Mouse (Mus musculus) CH12.LX (cell line): ENCODE measurements around the gene Ddx23. TPM values are rescaled to one million over a fixed set of nuclear protein-coding genes. Genes with fewer than 3 reads are reported as not detected.
A peak's percentile ranks its signal among the peaks of the same experiment; 100 is the strongest.

ENCODE experiments used
- DNase-seq: peaks from one replicate; pipeline ENCODE4 v3.0.0-alpha.2; 2013; ENCODE audit errors: extremely low read depth
- H3K27ac ChIP-seq: 2 replicates; pipeline ENCODE4 v1.5.1; 2012; ENCODE audit warnings: low read depth, mild to moderate bottlenecking, control low read depth, moderate library complexity; ENCODE audit not compliant: insufficient read depth
- H3K27me3 ChIP-seq: replicated peaks from 2 replicates; pipeline ENCODE3; 2012; ENCODE audit warnings: inconsistent platforms
- H3K36me3 ChIP-seq, 2 experiments: replicated peaks in 1 of 2; 2 replicates each; pipeline versions ENCODE3 to v1.6.1; 2012; ENCODE audit warnings: inconsistent platforms in 1 of 2, low read length in 1 of 2, mild to moderate bottlenecking in 1 of 2, mixed read lengths in 1 of 2, moderate library complexity in 1 of 2; ENCODE audit not compliant: control insufficient read depth in 1 of 2, insufficient read depth in 1 of 2
- H3K4me1 ChIP-seq, 2 experiments: 2 replicates each; pipeline ENCODE4 v1.6.1; 2012; ENCODE audit warnings: inconsistent platforms in 1 of 2, moderate library complexity in 1 of 2; ENCODE audit not compliant: insufficient read depth in 2 of 2, control insufficient read depth in 1 of 2
- H3K4me2 ChIP-seq: 2 replicates; pipeline ENCODE4 v1.6.1; 2012; ENCODE audit warnings: low read depth, mild to moderate bottlenecking, control low read depth; ENCODE audit not compliant: poor library complexity, insufficient read depth, severe bottlenecking
- H3K4me3 ChIP-seq, 3 experiments: fragments of 150-350 bp in 1 of 3; sonication (generic) in 1 of 3; replicated peaks in 1 of 3; 2 replicates each; pipeline versions ENCODE3 to v1.5.1; 2011 to 2012; ENCODE audit warnings: low read depth in 2 of 3, low read length in 2 of 3, mild to moderate bottlenecking in 2 of 3, moderate library complexity in 2 of 3, control low read depth in 1 of 3, improper control_type of control experiment in 1 of 3, inconsistent platforms in 1 of 3, mixed read lengths in 1 of 3; ENCODE audit not compliant: poor library complexity in 1 of 3
- H3K79me2 ChIP-seq: replicated peaks from 2 replicates; pipeline ENCODE4 v1.6.1; 2012; ENCODE audit warnings: mild to moderate bottlenecking, moderate library complexity; ENCODE audit not compliant: control insufficient read depth, poor library complexity, insufficient read depth, severe bottlenecking; ENCODE audit errors: extremely low read depth
- H3K9ac ChIP-seq: 2 replicates; pipeline ENCODE4 v1.6.1; 2012; ENCODE audit warnings: low read depth, mild to moderate bottlenecking, control low read depth, moderate library complexity; ENCODE audit not compliant: insufficient read depth
- H3K9me3 ChIP-seq: replicated peaks from 2 replicates; pipeline ENCODE3; 2012; ENCODE audit warnings: low read length, inconsistent platforms, mixed read lengths
- CHD2 ChIP-seq: IDR thresholded peaks from 2 replicates; pipeline ENCODE4 v1.6.1; 2011; ENCODE audit warnings: low read length, improper control_type of control experiment
- CTCF ChIP-seq, 2 experiments: IDR thresholded peaks in 1 of 2; conservative IDR thresholded peaks in 1 of 2; 2 replicates each; pipeline ENCODE4 v1.5.1; 2011 to 2012; ENCODE audit warnings: low read depth in 2 of 2, low read length in 2 of 2, improper control_type of control experiment in 1 of 2, inconsistent platforms in 1 of 2, mild to moderate bottlenecking in 1 of 2, moderate library complexity in 1 of 2
- EP300 ChIP-seq: IDR thresholded peaks from 2 replicates; pipeline ENCODE4 v1.6.1; 2011; ENCODE audit warnings: low read length, improper control_type of control experiment
- GABPA ChIP-seq: IDR thresholded peaks from 2 replicates; pipeline ENCODE4 v1.6.1; 2012; ENCODE audit warnings: low read depth, low read length, improper control_type of control experiment, inconsistent platforms; ENCODE audit not compliant: insufficient replicate concordance
- IRF4 ChIP-seq: IDR thresholded peaks from 2 replicates; pipeline ENCODE4 v1.6.1; 2014; ENCODE audit warnings: low read depth, mild to moderate bottlenecking, inconsistent platforms, low read length, improper control_type of control experiment
- JUND ChIP-seq: conservative IDR thresholded peaks from 2 replicates; pipeline ENCODE4 v1.6.1; 2011; ENCODE audit warnings: low read depth, low read length, improper control_type of control experiment
- KAT2A ChIP-seq: IDR thresholded peaks from 2 replicates; pipeline ENCODE4 v1.6.1; 2012; ENCODE audit warnings: low read length, improper control_type of control experiment, inconsistent platforms; ENCODE audit not compliant: insufficient replicate concordance
- MAFK ChIP-seq: IDR thresholded peaks from 2 replicates; pipeline ENCODE4 v1.6.1; 2011; ENCODE audit warnings: low read length, improper control_type of control experiment; ENCODE audit not compliant: insufficient replicate concordance
- MAZ ChIP-seq: IDR thresholded peaks from 2 replicates; pipeline ENCODE4 v1.6.1; 2012; ENCODE audit warnings: low read depth, mild to moderate bottlenecking, inconsistent platforms, low read length, improper control_type of control experiment, moderate library complexity
- MEF2A ChIP-seq: IDR thresholded peaks from 2 replicates; pipeline ENCODE4 v1.6.1; 2014; ENCODE audit warnings: low read depth, mild to moderate bottlenecking, inconsistent platforms, low read length, improper control_type of control experiment, borderline replicate concordance
- MYC ChIP-seq: IDR thresholded peaks from 2 replicates; pipeline ENCODE4 v1.6.1; 2011; ENCODE audit warnings: low read depth, mild to moderate bottlenecking, improper control_type of control experiment, low read length
- PAX5 ChIP-seq: IDR thresholded peaks from 2 replicates; pipeline ENCODE4 v1.6.1; 2012; ENCODE audit warnings: low read length, inconsistent platforms, mixed read lengths
- POLR2AphosphoS2 ChIP-seq: IDR thresholded peaks from 2 replicates; pipeline ENCODE4 v1.6.1; 2011; ENCODE audit warnings: low read depth, low read length, improper control_type of control experiment
- RAD21 ChIP-seq: IDR thresholded peaks from 2 replicates; pipeline ENCODE4 v1.6.1; 2011; ENCODE audit warnings: low read depth, mild to moderate bottlenecking, low read length, improper control_type of control experiment, moderate library complexity
- RCOR1 ChIP-seq: conservative IDR thresholded peaks from 2 replicates; pipeline ENCODE4 v1.6.1; 2012; ENCODE audit warnings: low read depth, mild to moderate bottlenecking, inconsistent platforms, low read length, improper control_type of control experiment
- SIN3A ChIP-seq: IDR thresholded peaks from 2 replicates; pipeline ENCODE4 v1.6.1; 2012; ENCODE audit warnings: low read length, improper control_type of control experiment, inconsistent platforms
- SMC3 ChIP-seq: IDR thresholded peaks from 2 replicates; pipeline ENCODE4 v1.6.1; 2011; ENCODE audit warnings: low read depth, low read length, improper control_type of control experiment
- TCF12 ChIP-seq: IDR thresholded peaks from 2 replicates; pipeline ENCODE4 v1.6.1; 2014; ENCODE audit warnings: low read depth, mild to moderate bottlenecking, inconsistent platforms, low read length, improper control_type of control experiment
- UBTF ChIP-seq: IDR thresholded peaks from 2 replicates; pipeline ENCODE4 v1.6.1; 2012; ENCODE audit warnings: low read depth, mild to moderate bottlenecking, inconsistent platforms, low read length, improper control_type of control experiment, moderate library complexity
- ZC3H11A ChIP-seq: IDR thresholded peaks from 2 replicates; pipeline ENCODE4 v1.6.1; 2012; ENCODE audit warnings: low read depth, mild to moderate bottlenecking, inconsistent platforms, low read length, improper control_type of control experiment
- dilution Hi-C: fragments of 300-500 bp; cut with MboI; formaldehyde crosslinking; loops from 2 replicates; pipeline ENCODE4 v1.14.3; 2020; ENCODE audit warnings: low sequenced_read_pairs; ENCODE audit not compliant: extremely low pct_unique_long_range_greater_than_20kb, extremely low pct_ligation_motif_present
- in situ Hi-C: fragments of 300-500 bp; cut with MboI; formaldehyde crosslinking; loops from 3 replicates; pipeline ENCODE4 v1.14.3; 2019; ENCODE audit warnings: low sequenced_read_pairs, low pct_ligation_motif_present, low pct_unique_long_range_greater_than_20kb, mixed read lengths
- polyA plus RNA-seq: library from polyadenylated mRNA; unstranded; fragments of >175 nt; gene quantifications from 2 replicates; pipeline ENCODE4 v1.2.1, GENCODE M21; 2012; ENCODE audit warnings: low read depth; ENCODE audit not compliant: insufficient read length
- total RNA-seq, 2 experiments: library from RNA; depleted of rRNA; stranded (reverse); fragments of 300-350 nt in 1 of 2; fragments of >200 nt in 1 of 2; gene quantifications; 2 replicates each; pipeline ENCODE4 v1.2.3; 2012 to 2014

Gene Ddx23
- total and polyA plus RNA-seq, 3 experiments, result 58.5 to 148 (median 103) TPM

DNA sequence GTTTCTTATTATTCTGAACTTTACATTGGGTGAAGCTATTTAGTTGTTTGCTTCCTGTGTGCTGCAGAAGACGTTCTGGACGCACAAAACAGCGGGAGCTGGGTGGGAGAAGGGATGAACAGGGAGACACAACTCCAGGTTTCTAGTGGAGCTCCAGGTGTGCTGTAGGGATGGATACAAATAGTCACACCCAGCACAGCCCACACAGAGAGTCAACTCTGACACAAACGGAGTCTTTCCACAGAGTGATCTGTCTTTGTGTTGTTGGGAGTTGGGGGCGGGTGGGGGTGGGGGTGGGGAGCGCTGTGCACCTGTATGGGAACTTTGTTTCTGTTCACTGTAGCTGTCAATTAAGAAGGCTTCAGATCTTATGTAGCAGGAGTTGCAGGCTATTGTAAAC lies 40.0 kb downstream of the Ddx23 start:
- H3K4me3 ChIP-seq, result no peak overlapping the region
- H3K9ac ChIP-seq, result no peak overlapping the region
- H3K4me2 ChIP-seq, result no peak overlapping the region
- in situ Hi-C loops (no loop called here), dilution Hi-C loops (no loop called here)
- 0 out of 4 replicates have a peak, but pooled peaks cover 0 to 2% of the 10 kb centered on the region in 2 experiments for H3K4me1 ChIP-seq
- peaks cover 22% of the 10 kb centered on the region for H3K9me3 ChIP-seq
- no peak for TF ChIP-seq SIN3A
- TF ChIP-seq IRF4, result no peak
- TF ChIP-seq PAX5, result no peak
- no peak for TF ChIP-seq JUND
- TF ChIP-seq, all 38 proteins: peak for 0
- Histone ChIP-seq H3K27me3 (peaks cover 83% of the 10 kb centered on the region), H3K27ac (no peak overlapping the region), H3K79me2 (no peaks in the 10 kb centered on the region; the same call in 1 of the 2 replicates), H3K36me3 (no peaks in the 10 kb centered on the region)
- DNase-seq, result no peak

DNA sequence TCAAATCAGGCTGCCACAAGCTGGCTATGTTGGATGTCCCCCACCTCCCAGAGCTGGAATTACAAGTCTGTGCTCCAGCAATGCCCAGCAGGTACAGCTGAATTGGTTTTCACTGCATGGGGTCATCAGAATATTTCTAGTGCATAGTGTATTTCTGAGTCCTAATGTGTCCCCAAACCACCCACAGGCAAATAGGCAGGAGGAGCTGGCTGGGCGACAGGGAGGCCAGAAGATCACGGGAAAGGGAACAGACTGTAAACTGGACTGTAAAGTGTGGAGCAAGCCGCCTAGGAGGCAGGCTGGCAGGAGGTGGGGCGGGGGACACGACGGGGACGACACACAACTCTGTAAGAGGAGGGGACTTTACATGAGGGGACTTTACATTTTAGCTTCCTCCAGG lies 40.5 kb downstream of the Ddx23 start:
- H3K9ac ChIP-seq, result no peak overlapping the region
- H3K9me3 ChIP-seq, result peaks cover 20% of the 10 kb centered on the region
- H3K27ac ChIP-seq, result no peak overlapping the region
- H3K79me2 ChIP-seq, result no peaks in the 10 kb centered on the region; the same call in 1 of the 2 replicates
- H3K36me3 ChIP-seq, result no peaks in the 10 kb centered on the region
- dilution Hi-C loops, result no loop called here
- DNase-seq, result no peak
- H3K4me1 ChIP-seq, result peaks cover 2 to 4% of the 10 kb centered on the region in 2 experiments; a peak in 2 of 4 replicates
- in situ Hi-C loops, result no loop called here
- no peak overlapping the region for H3K4me2 ChIP-seq
- no peak for TF ChIP-seq MAZ
- TF ChIP-seq SMC3, result no peak
- no peak for TF ChIP-seq RCOR1
- no peak for TF ChIP-seq IRF4
- no peak for TF ChIP-seq KAT2A
- no peak for TF ChIP-seq MEF2A
- no peak for TF ChIP-seq EP300
- no peak for TF ChIP-seq MAFK
- no peak overlapping the region for H3K4me3 ChIP-seq
- H3K27me3 ChIP-seq, result peaks cover 83% of the 10 kb centered on the region

DNA sequence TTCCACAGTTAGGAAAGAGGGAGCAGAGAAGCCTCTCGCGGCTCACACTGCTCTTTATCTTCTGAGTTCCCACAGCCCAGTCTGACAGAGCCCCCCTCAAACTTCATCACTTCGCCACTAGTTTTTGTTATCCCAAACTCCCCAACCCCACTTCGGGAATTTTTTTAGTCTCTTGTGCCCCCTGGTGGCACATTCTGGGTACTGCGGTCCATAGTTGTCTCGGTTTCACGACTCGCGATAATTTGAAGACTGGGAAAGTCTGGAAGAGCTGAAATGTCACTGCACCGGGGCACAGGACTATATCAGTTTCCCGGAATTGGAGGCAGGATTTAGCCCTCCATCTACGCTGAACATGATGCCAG lies 45.5 kb downstream of the Ddx23 start:
- Histone ChIP-seq H3K79me2 (no peaks in the 10 kb centered on the region), H3K4me3 (no peak overlapping the region), H3K36me3 (no peaks in the 10 kb centered on the region), H3K9ac (peak overlapping the region; percentile 0; the same call in 1 of the 2 replicates), H3K4me2 (peak overlapping the region; percentile 43), H3K27ac (no peak overlapping the region), H3K9me3 (peaks cover 13% of the 10 kb centered on the region), H3K27me3 (peaks cover 69% of the 10 kb centered on the region), H3K4me1 (peaks cover under 1 to 8% of the 10 kb centered on the region in 2 experiments; a peak in 3 of 4 replicates)
- DNase-seq, result peak; percentile 63
- in situ Hi-C loops (loop anchor here (5.0 kb wide), 2 partner anchors 35 to 105 kb away; no protein-coding TSS in a partner anchor), dilution Hi-C loops (no loop called here)
- TF ChIP-seq ZC3H11A, result peak; percentile 19; the same call in 1 of the 2 replicates
- peak; percentile 81 for TF ChIP-seq CHD2
- TF ChIP-seq PAX5, result no peak
- peak; percentile 89 for TF ChIP-seq RAD21
- TF ChIP-seq MYC, result no peak
- TF ChIP-seq POLR2AphosphoS2, result no peak
- peak; percentile 97 for TF ChIP-seq SMC3
- peak; percentile 93 to 94 for TF ChIP-seq CTCF (conservative IDR thresholded peaks at IDR 0.05 in 1 of 2, IDR thresholded peaks at IDR 0.05 in 1 of 2; ENCODE audit: low read depth in 2 of 2, low read length in 2 of 2)
- no peak for TF ChIP-seq TCF12
- no peak for TF ChIP-seq UBTF
- no peak for TF ChIP-seq GABPA
